Mouse (Mus musculus) adipocyte (in vitro differentiated cells): ENCODE measurements at regions not wholly inside any gene's neighbourhood (a gene's known extent, or its start where the extent isn't known, plus 50 kb on each side); places are given as distances from the start of the nearest gene placed in this dataset.

Source experiments
- DNase-seq: peaks from one replicate; pipeline ENCODE4 v3.0.0-alpha.2; 2016; ENCODE audit warnings: low spot score

DNA sequence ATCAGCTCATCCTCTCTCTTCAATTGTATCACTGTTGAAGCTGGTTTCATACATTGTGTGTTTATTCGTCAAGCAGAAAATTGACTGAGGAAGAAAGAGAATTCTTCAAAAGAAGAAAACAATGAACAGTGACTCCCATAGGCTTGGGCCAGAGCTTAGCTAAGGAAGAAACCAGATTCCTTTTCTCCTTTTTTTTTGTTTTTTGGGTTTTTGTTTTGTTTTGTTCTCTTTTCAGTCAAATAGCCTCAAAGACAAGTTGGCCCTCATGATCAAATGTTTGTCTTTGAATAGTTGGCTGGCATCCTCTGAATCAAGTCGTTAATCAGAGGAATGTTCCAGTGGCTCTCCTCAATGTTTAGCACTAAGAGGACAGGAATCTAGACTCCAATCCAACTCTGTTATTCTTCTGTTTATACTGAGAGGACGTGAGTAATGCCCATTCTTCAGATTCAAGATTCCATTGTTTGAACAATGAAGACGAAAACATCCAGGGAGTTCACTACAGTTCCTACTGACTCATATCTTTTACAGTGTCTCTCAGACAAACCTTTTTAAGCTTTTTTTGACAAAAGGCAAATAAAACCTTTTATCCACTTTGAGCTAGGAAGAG lies 86.1 kb upstream of the Adgrl4 start:
- peak; percentile 3 for DNase-seq

- DNase-seq, result no peak
These were observed 71.4 kb upstream of the Adgrl4 start for GRCm38 (mm10) chr3:151366302-151366701.

DNA sequence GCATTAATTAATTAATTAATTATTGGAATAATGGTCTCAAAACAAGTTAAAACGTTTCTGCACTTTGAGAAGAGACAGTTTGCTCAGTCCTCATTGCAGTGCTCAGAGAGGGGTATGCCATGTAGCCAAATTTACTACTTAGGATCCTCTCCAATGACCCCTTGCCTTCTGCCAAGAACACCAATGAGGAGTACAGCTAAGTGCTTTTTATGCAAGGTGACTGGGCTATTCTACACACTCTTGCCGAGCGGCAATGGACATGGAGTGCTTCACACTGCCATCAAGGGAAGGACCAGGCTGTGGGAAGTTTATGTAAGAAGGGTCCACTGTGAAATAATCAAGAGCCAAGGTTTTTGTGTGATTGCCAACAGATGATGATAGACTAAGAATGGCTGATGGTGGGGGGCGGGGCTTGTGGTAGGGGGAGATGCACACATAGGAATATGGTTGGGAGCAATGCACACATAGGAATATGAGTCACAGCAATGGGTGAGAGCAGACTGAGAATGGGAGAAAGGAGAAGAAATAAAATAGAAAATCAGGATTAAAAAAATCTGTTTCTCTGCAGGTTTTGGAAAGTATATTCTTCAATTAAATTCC lies 70.9 kb upstream of the Adgrl4 start:
- DNase-seq, result no peak

DNA sequence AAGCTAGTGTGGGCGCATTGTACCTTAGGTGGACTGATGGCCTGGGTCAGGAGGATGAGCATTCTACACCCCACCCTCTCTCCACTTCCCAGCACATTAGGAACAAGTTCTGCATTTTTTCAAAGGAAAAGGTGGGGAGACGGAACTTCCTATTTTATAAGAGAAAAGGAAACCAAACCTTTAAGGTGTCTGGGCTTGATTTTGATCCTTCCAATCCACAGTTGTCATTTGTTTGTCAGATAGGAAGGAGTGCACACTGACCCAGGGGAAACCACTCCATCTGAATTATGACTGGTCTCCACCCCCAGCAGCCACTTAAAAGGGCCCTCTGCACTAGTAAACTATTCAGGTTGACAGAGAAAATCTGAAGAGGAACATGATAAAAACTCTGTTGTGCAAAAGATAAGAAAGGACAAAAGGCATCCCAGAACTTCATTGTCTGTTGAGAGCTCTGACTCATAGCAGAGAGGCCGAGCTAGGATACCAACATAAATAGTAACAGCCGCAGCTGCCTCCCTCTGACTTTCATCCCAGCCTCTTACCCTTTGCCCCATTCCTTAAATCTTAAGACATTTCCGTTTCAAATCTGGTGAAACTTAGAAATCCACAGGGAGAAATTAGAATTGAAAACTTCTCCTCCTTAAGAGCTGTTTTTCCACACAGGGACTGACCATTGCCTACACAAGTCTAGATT lies 54.2 kb upstream of the Adgrl4 start:
- DNase-seq, result peak; percentile 12

- DNase-seq, result no peak
These were observed 52.8 kb upstream of the Adgrl4 start for GRCm38 (mm10) chr3:151384850-151385249.

- DNase-seq, result no peak
These were observed 51.6 kb upstream of the Adgrl4 start for GRCm38 (mm10) chr3:151386103-151386502.
